Mouse (Mus musculus) heart, adult 2 months (tissue): ENCODE measurements at regions not wholly inside any gene's neighbourhood (a gene's known extent, or its start where the extent isn't known, plus 50 kb on each side); places are given as distances from the start of the nearest gene placed in this dataset.

Source experiments
- CTCF ChIP-seq: fragments of 200-600 bp; IDR thresholded peaks from 2 replicates; pipeline ENCODE4 v1.8.1; 2022; ENCODE audit warnings: antibody characterized with exemption, mild to moderate bottlenecking, moderate library complexity
- POLR2A ChIP-seq: fragments of 200-500 bp; IDR thresholded peaks from 2 replicates; pipeline ENCODE4 v1.6.1; 2011; ENCODE audit warnings: mild to moderate bottlenecking, low read depth, low read length, control low read depth; ENCODE audit not compliant: insufficient read depth

- TF ChIP-seq POLR2A = no peak
- no peak for TF ChIP-seq CTCF
Measured at GRCm38 (mm10) chr8:56706377-56706776, 155.5 kb downstream of the Fbxo8 start.
